Mouse (Mus musculus): ENCODE measurements around the gene Zkscan14. TPM values are rescaled to one million over a fixed set of nuclear protein-coding genes. Genes with fewer than 3 reads are reported as not detected.

The Zkscan14 gene
- total RNA-seq, 1 experiment, result 5.5 TPM

- peaks cover 5 to 6% of the 10 kb centered on the region in 2 experiments; a peak in 3 of 4 replicates for H3K4me1 ChIP-seq (ENCODE audit: control insufficient read depth in 2 of 2, insufficient read depth in 2 of 2, low read length in 2 of 2, poor library complexity in 1 of 2)
- no peak overlapping the region for H3K4me3 ChIP-seq (ENCODE audit: insufficient read depth in 1 of 2, low read depth in 1 of 2, low read length in 2 of 2, poor library complexity in 1 of 2, severe bottlenecking in 1 of 2)
- H3K9me3 ChIP-seq (ENCODE audit: control insufficient read depth, insufficient read depth, low read depth, low read length), result no peaks in the 10 kb centered on the region
- no peak overlapping the region for H3K27ac ChIP-seq (ENCODE audit: insufficient read depth, low read depth, low read length, poor library complexity, severe bottlenecking)
- H3K36me3 ChIP-seq (ENCODE audit: control insufficient read depth, insufficient read depth, low read length, poor library complexity, severe bottlenecking), result peaks cover 22% of the 10 kb centered on the region
- no peak for DNase-seq (ENCODE audit: low read depth, low spot score)
- TF ChIP-seq MAFK (IDR thresholded peaks at IDR 0.05; ENCODE audit: insufficient read depth, low read depth, low read length) (no peak), CHD2 (IDR thresholded peaks at IDR 0.05; ENCODE audit: low read depth, low read length) (no peak), HCFC1 (IDR thresholded peaks at IDR 0.05; ENCODE audit: borderline replicate concordance, insufficient read depth, low read length) (no peak)
- no peak overlapping the region for H3K9ac ChIP-seq (ENCODE audit: insufficient read depth, low read depth, low read length, poor library complexity, severe bottlenecking)
- in situ Hi-C loops (cut with MboI; ENCODE audit: low sequenced_read_pairs in 2 of 2, unreplicated experiment in 2 of 2), result no loop called here
Observed at GRCm38 (mm10) chr5:145189416-145189815, 12.3 kb downstream of the Zkscan14 start.

- no peak for TF ChIP-seq HCFC1 (IDR thresholded peaks at IDR 0.05; ENCODE audit: borderline replicate concordance, insufficient read depth, low read length)
- no peak for TF ChIP-seq CHD2 (IDR thresholded peaks at IDR 0.05; ENCODE audit: low read depth, low read length)
- TF ChIP-seq MAFK (IDR thresholded peaks at IDR 0.05; ENCODE audit: insufficient read depth, low read depth, low read length), result no peak
- TF ChIP-seq ZC3H11A (IDR thresholded peaks at IDR 0.05; ENCODE audit: borderline replicate concordance, low read depth, low read length), result no peak
- TF ChIP-seq ZNF384 (IDR thresholded peaks at IDR 0.05; ENCODE audit: low read depth, low read length), result no peak
- in situ Hi-C loops (cut with MboI; ENCODE audit: low sequenced_read_pairs in 2 of 2, unreplicated experiment in 2 of 2), result no loop called here
- Histone ChIP-seq H3K27ac (ENCODE audit: insufficient read depth, low read depth, low read length, poor library complexity, severe bottlenecking) (no peak overlapping the region), H3K9ac (ENCODE audit: insufficient read depth, low read depth, low read length, poor library complexity, severe bottlenecking) (no peak overlapping the region), H3K4me3 (ENCODE audit: insufficient read depth in 1 of 2, low read depth in 1 of 2, low read length in 2 of 2, poor library complexity in 1 of 2, severe bottlenecking in 1 of 2) (no peak overlapping the region), H3K4me1 (ENCODE audit: control insufficient read depth in 2 of 2, insufficient read depth in 2 of 2, low read length in 2 of 2, poor library complexity in 1 of 2) (peaks cover 0 to 2% of the 10 kb centered on the region in 2 experiments; a peak in 1 of 4 replicates), H3K9me3 (ENCODE audit: control insufficient read depth, insufficient read depth, low read depth, low read length) (no peaks in the 10 kb centered on the region), H3K36me3 (ENCODE audit: control insufficient read depth, insufficient read depth, low read length, poor library complexity, severe bottlenecking) (peaks cover 55% of the 10 kb centered on the region)
- no peak for DNase-seq (ENCODE audit: low read depth, low spot score)
Observed at GRCm38 (mm10) chr5:145185244-145185643, 16.4 kb downstream of the Zkscan14 start.

- no peak for TF ChIP-seq HCFC1 (IDR thresholded peaks at IDR 0.05; ENCODE audit: borderline replicate concordance, insufficient read depth, low read length)
- no peak for TF ChIP-seq ZC3H11A (IDR thresholded peaks at IDR 0.05; ENCODE audit: borderline replicate concordance, low read depth, low read length)
- Histone ChIP-seq H3K36me3 (ENCODE audit: control insufficient read depth, insufficient read depth, low read length, poor library complexity, severe bottlenecking) (peaks cover 88% of the 10 kb centered on the region), H3K27ac (ENCODE audit: insufficient read depth, low read depth, low read length, poor library complexity, severe bottlenecking) (no peak overlapping the region), H3K4me3 (ENCODE audit: insufficient read depth in 1 of 2, low read depth in 1 of 2, low read length in 2 of 2, poor library complexity in 1 of 2, severe bottlenecking in 1 of 2) (no peak overlapping the region), H3K9ac (ENCODE audit: insufficient read depth, low read depth, low read length, poor library complexity, severe bottlenecking) (no peak overlapping the region), H3K9me3 (ENCODE audit: control insufficient read depth, insufficient read depth, low read depth, low read length) (no peaks in the 10 kb centered on the region), H3K4me1 (ENCODE audit: control insufficient read depth in 2 of 2, insufficient read depth in 2 of 2, low read length in 2 of 2, poor library complexity in 1 of 2) (peaks cover 0 to 1% of the 10 kb centered on the region in 2 experiments; a peak in 1 of 4 replicates)
- in situ Hi-C loops (cut with MboI; ENCODE audit: low sequenced_read_pairs in 2 of 2, unreplicated experiment in 2 of 2), result no loop called here
- DNase-seq (ENCODE audit: low read depth, low spot score), result no peak
Observed at GRCm38 (mm10) chr5:145178461-145178980, 23.1 kb downstream of the Zkscan14 start.

GRCm38 (mm10) chr5:145167306-145167661 is 34.4 kb downstream of the Zkscan14 start:
- H3K36me3 ChIP-seq (ENCODE audit: control insufficient read depth, insufficient read depth, low read length, poor library complexity, severe bottlenecking), result peaks cover 18% of the 10 kb centered on the region

More at GRCm38 (mm10) chr5:145167306-145167661, 34.4 kb downstream of the Zkscan14 start:
- TF ChIP-seq MAFK (IDR thresholded peaks at IDR 0.05; ENCODE audit: insufficient read depth, low read depth, low read length) (no peak), CHD2 (IDR thresholded peaks at IDR 0.05; ENCODE audit: low read depth, low read length) (no peak), ZC3H11A (IDR thresholded peaks at IDR 0.05; ENCODE audit: borderline replicate concordance, low read depth, low read length) (no peak), ZNF384 (IDR thresholded peaks at IDR 0.05; ENCODE audit: low read depth, low read length) (no peak)
- Histone ChIP-seq H3K9me3 (ENCODE audit: control insufficient read depth, insufficient read depth, low read depth, low read length) (no peaks in the 10 kb centered on the region), H3K27ac (ENCODE audit: insufficient read depth, low read depth, low read length, poor library complexity, severe bottlenecking) (peak overlapping the region; percentile 74), H3K9ac (ENCODE audit: insufficient read depth, low read depth, low read length, poor library complexity, severe bottlenecking) (peak overlapping the region; percentile 97), H3K4me1 (ENCODE audit: control insufficient read depth in 2 of 2, insufficient read depth in 2 of 2, low read length in 2 of 2, poor library complexity in 1 of 2) (peaks cover 2 to 6% of the 10 kb centered on the region in 2 experiments; a peak in 2 of 4 replicates), H3K4me3 (ENCODE audit: insufficient read depth in 1 of 2, low read depth in 1 of 2, low read length in 2 of 2, poor library complexity in 1 of 2, severe bottlenecking in 1 of 2) (peak overlapping the region; percentile 93 to 100)
- in situ Hi-C loops (cut with MboI; ENCODE audit: low sequenced_read_pairs in 2 of 2, unreplicated experiment in 2 of 2), result no loop called here
- DNase-seq (ENCODE audit: low read depth, low spot score), result no peak

Data from ES-E14 (cell line).